Mouse (Mus musculus) layer of hippocampus, adult 9-11 months (tissue): Measurements from ENCODE around the gene Lta.
A peak's percentile ranks its signal among the peaks of the same experiment; 100 is the strongest.

Source experiments
- DNase-seq: peaks from one replicate; pipeline ENCODE4 v3.0.0; 2022

Gene Lta

DNA sequence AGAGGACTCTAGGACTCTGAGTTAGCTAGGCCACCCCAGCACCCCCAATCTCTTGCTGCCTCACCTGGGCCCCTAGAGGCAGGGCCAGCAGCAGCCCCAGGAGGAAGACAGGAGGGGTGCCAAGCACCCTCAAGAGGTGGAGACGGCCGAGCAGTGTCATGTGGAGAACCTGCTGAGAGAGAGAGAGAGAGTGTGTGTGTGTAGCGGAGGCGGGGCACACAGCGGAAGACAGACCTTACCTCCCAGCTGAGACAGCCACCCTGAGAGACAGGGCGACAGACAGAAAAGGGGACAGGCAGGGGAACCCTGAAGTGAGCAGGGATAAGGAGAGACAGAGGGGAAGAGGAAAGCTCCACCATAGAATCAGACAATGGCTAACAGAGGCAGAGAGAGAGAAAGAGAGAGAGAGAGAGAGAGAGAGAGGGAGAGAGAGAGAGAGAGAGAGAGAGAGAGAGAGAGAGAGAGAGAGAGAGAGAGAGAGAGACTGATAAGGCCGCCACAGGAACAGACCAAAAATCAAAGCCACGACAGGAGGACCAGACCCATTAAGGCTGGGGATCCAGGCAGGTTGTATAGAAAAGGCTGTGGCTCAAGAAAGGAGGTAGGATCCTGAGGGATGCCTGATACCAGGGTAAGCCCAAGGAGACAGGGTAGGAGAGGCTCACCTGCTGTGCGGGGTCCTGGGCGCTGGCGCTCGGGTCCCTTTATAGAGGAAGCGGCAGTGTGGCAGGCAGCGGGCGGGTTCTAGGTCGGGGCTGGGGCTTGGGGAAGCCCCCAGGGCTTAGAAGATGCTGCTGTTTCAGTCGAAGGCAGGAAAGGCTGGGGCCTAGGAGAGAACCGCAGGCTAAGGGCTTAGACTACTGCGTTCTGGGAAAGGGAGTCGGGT, at the start of gene Lta:
Lta (minus strand) TSS at position 858 of the 886 bp plus-strand sequence.
- no peak for DNase-seq

DNA sequence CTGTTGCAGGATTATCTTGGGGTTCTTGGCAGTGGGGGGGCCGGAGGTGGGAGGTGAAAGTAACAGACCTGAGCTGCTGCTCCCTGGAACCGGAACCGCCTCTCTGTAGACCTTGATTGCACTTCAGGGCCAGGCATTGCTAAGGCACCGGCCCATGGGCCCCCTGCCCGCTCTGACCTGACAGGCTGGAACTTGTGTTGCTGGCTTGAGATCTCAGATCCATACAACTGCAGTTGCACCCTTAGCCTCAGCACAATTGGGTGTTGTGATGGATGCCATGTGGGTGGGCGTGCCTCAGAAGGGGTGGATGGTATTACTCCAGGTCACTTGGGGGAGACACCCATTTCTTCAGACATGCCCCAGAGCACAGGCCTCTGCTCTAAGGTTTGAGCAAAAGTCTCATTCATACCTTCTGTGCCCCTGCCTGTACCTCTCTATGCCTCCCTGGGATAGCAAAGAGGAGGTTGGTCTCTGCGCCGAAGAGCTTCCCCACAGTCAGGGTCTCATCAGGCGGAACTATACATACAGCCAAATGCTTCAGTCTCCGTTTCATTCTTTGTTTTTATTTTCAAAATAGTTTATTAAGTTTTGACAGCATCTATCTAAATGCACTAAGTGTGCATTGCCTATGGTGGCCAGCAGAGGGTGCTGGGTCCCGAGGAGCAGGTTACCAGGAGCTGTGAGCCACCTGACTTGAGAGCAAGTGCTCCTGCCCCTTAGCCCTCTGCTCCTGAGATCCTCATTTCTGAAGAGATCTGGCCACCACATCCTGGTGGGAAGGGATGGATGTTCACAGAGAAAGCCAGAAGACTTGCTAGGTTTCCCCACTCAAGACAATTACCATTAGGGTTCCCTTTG, 49.3 kb upstream of the Lta start:
- peak; percentile 24 for DNase-seq

DNA sequence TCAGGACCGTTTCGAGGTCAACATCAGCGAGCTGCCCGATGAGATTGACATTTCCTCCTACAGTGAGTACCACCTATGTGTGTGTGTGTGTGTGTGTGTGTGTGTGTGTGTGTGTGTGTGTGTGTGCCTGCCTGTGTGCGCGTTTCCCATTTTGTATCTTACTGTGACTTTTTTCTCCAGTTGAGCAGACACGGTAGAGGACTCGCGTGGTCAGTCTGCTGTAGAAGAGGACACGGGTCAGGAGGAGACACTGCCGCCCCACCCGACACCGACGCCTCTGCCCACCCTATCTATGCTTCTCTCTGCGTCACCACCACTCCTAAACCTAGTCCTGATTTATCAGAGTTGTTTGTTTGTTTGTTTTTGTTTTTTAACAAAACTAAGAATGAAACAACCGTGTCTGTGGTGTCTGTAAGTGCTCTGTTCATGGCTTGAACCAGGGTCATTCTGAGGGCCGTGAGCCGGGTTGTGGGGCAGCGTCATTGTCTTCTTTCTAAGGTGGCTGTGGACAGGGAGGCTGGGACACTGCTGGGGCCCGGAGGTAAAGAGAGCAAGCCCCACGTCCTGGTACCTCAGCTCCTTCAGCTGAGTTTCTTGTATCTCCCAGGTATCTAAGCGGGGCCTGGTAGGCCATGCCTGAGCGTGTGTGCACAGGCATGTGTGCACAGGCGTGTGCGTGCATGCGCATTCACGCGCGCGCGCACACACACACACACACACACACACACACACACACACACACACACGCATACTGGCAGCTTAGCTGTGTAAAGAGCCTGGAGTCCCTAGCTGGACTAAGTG, 48.3 kb upstream of the Lta start:
- DNase-seq = peak; percentile 2

DNA sequence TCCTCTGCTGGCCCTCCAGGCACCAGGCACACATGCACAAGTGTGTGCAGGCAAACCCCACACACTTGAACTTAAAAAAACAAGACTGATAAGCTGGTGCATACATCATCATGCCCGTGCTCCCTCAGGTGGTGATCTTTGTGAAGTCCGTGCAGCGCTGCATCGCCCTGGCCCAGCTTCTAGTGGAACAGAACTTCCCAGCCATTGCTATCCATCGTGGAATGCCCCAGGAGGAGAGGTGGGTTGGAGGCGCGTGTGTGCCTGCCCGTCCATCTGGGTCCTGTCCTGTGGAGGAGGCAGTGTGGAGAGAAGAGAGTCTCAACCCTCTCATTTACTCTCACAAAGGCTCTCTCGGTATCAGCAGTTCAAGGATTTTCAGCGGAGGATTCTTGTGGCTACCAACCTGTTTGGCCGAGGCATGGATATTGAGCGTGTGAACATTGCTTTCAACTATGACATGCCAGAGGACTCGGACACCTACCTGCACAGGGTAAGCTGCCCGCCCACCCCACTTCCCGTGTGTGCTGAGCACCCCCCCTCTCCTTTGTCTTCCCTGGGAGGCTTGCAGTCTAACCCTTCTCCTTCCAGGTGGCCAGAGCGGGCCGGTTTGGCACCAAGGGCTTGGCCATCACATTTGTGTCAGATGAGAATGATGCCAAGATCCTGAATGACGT, 47.6 kb upstream of the Lta start:
- DNase-seq = peak; percentile 9

DNA sequence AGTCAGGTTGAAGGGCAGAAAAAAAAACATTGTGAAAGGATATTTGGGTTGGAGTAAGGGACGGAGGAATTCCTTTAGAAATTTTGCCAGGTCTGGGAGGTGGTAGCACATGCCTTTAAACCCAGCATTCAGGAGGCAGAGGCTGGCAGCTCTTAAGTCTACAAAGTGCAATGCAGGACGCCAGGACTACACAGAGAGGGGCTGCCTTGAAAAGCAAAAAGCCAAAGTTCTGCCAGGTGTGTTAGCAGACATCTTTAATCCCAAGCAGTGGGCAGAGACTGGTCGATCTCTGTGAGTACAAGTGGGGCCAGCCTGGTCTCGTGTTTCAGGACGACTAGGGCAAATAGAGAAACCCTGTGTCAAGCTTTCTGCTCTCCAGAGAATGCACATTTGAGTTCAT, 46.8 kb upstream of the Lta start:
- no peak for DNase-seq

DNA sequence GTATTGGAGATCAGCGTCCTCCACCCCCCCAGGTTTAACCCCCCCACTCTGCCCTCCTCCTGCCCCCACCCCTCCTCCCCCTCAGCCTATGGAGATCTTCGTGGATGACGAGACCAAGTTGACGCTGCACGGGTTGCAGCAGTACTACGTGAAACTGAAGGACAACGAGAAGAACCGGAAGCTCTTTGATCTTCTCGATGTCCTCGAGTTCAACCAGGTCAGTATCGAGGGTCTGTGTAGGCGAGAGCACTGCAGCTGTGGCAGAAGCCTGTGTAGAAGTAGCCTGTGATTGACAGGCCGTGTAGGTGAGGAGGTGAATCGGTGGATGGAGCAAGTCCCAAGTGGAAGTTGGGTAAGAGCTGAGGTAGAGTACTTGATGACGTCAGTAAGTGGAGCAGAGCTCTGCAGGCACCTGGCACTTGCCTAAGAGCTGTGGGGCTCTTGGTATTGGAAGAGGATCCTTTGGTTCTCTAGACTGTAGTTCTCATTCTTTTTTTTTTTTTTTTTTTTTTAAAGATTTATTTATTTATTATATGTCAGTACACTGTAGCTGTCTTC, 46.1 kb upstream of the Lta start:
- DNase-seq = no peak

DNA sequence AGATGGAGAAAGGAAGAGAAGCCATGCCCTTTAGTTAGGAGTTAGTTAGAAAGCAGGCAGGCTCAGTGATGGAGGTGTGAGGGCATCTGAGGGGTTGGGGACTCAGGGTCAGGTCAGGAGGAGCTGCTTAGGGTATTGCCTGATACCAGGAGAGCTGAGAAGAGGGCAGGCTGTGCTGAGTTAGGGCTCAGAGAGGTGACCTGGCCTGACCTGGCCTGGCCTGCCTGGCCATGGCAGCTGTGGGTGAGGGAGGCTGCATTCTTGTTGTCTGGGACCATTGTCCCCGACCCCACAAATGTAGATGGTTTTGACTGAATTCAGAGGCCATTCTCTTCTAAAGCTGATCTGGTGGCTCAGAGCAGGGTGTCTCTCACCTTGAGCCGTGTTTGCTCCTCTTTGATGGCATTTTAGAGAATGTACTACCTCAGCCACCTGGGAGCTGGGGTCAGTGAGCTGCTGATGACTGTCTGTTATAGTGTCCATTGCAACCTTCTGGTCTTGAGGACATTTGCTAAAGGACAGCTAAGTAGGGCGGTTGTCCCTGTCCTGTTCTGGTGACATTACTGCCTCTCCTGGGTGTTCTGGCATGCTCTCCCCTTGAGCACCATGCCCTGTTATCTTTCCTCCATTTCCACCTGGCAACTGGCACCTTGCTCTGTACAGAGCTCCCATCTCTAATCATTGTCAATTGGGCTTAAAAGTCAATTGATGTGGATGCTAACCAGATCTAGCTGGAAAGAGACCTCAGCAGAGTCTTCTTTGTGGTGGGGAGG, 45.4 kb upstream of the Lta start:
- no peak for DNase-seq

DNA sequence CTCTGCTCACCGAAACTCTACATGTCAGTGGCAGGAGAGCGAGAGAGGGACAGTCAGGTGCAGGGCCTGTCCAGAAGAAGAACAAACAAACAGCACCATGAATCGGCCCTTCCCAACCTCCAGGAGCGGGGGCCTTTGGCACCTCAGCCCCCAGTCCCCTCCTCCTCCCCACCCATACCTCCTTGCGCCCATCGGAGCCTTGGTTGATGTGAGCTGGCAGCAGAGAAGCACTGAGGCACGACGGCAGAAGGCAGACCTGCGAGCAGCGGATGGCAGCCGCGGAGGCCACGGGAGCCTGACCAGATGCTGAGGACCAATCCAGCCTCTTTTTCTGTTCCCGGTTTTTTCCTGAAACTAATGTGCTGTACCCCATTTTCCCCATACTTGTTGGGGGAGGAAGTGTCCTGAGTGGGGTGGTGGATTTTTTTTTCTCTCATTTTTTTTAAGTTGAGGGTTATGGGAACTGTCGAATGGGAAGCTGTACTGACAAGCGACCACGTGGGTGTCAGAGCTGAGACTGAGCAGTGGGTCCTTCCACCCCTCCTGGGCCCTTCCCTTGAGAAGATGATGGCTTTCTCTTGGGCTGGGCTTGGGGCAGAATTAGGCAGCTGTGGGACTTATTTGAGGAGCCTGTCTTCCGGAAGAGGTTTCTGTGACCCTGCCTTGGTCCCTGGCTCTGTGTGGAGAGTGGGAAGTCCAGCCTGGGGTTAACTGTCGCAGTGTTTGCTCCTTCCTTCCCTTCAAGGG, 44.5 kb upstream of the Lta start:
- DNase-seq = no peak

DNA sequence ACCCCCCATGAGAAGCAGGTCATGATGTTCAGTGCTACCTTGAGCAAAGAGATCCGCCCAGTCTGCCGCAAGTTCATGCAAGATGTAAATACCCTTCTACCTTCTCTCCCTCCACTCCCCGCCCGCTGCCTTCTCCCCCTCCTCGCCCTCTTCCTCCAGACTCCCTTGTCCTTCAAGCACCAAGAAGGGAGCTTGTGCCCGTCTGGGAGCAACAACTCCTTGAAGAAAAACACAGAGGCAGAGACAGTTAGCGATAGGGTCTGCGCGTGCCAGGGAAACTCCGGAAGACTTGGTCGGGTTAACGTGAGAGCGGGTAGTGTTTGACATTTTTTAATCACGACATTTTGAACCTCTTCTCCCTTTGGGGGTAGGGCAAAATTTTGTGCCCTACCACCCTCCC, 43.8 kb upstream of the Lta start:
- no peak for DNase-seq

DNA sequence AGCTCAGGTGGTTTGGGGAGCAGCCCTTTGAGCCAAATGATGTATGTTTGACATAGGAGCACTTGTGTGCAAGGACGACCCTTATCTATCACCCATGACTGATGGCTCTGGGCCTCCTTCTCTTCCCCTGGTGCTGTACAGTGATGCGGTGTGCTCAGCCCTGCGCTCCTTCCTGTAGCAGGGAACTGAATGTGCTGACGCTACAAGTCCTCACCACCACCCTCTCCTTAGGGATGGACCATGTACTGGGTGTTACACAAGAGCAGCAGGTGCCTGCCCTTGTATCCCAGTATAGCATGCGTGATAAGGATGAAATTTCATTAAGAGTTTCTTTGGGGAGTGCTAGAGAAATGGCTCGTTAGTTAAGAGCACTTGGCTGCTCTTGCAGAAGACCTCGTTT, 42.0 kb upstream of the Lta start:
- no peak for DNase-seq

DNA sequence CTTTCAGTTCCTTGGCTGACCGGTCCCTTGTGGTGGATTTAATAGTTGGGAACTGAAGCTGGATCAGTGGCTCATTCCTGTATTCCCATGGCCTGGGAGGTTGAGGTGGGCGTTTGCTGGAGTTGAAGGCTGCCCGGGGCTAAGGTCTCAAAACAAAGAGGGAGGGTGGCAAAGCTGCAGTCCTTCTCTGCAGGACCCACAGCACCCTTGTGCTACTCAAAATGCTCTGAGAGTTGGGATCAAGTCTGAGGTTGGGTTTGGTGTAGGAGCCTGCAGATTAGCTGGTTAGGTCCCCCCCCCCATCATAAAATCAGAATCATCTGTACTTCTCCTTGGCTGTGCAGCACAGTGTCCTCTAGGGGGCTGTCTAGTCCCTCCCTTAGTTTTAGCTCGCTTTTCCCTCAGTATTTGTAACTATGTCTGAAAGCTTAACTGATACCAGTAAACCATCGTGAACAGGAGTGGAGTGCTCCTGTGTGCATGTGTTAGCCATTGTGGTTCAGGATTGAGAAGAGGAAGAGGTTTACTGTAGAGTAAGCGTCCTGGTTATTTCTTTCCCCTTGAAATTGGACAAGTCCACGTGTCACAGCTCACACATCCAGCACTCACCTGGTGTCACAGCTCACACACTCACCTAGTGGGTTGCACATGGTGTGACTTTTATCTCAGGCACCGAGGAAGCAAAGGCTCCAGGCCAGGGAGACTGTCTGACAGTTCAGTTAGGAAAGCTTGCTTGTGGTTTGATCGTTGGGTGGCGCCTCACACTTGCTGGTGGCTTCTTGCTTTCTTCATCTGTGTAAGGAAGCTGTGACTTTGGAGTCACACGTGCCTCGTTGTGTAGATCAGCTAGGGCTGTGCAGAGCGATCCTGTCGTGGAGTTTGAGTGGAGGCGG, 40.8 kb upstream of the Lta start:
- DNase-seq = no peak

DNA sequence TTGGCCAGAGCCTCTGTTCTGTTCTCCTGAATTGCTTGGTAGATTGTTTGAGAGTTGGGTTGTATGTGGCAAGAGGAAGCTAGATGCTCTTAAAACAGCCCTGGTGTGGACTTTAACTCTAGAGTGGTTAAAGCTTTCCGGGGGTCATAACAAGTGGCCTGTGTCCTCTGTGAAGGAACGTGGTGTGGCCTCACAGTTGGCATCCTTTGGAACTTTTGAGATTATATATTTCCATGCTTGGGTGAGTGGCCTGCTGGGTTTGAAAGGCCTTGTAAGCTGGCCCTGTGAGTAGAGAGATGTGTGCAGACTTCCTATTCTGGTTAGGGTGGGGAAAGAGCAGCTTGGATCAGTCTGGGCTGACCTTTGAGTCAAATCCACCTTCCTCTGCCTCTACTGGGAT, 39.8 kb upstream of the Lta start:
- DNase-seq = no peak

DNA sequence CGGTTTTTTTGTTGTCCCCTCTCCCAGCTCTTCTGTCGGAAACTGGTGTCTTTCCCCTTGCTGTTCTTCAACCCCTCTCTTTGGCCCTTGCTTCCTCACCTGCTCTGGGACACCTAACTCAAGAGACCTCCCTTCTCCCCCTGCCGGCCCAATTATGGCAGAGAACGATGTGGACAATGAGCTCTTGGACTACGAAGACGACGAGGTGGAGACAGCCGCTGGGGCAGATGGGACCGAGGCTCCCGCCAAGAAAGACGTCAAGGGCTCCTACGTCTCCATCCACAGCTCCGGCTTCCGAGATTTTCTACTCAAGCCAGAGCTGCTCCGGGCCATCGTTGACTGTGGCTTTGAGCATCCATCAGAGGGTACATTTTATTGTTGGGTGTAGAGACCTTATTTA, 37.9 kb upstream of the Lta start:
- DNase-seq = no peak

DNA sequence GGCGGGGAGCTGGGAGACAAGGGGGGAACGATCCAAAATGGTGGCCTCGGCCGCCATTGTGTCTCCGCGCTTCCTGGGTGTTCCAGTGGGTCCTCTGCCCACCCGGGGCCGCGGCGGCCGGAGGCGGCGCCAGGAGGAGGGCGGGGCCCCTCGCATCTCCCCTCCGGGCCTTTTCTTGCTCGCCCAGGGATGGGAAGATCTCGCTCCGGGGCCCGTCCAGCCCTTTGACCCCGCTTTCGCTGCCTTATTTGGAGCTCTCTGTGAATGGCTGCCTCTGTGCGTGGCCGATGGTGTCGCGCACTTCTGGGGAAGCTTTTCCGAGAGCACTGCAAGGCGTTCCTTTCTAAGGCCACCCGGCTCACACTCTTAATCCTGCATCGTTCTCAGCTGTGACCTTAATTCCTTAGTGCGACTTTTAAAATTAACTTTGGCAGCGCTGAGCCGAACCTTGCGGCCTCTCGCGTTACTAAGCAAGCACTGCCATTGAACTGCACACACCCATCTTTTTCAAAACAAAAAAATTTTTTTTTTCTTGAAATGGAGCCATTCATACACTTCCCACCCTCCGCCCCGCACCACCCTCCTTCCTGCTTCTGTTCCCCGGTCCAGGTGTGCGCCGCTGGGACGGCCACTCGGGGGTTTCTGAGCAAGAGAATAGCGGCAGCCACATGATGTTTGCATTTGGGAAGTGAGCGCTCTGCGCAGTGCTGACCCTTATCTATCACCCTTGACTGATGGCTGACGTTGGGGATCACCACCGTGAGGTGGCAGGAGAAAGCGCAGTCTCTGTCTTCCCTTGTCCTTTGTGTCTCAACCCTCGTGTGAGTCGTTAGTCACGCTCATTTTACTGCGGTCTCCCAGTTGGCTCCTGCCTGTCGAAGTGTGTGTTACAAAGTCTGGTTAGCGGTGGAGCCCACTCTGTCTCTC, 37.1 kb upstream of the Lta start:
- no peak for DNase-seq

DNA sequence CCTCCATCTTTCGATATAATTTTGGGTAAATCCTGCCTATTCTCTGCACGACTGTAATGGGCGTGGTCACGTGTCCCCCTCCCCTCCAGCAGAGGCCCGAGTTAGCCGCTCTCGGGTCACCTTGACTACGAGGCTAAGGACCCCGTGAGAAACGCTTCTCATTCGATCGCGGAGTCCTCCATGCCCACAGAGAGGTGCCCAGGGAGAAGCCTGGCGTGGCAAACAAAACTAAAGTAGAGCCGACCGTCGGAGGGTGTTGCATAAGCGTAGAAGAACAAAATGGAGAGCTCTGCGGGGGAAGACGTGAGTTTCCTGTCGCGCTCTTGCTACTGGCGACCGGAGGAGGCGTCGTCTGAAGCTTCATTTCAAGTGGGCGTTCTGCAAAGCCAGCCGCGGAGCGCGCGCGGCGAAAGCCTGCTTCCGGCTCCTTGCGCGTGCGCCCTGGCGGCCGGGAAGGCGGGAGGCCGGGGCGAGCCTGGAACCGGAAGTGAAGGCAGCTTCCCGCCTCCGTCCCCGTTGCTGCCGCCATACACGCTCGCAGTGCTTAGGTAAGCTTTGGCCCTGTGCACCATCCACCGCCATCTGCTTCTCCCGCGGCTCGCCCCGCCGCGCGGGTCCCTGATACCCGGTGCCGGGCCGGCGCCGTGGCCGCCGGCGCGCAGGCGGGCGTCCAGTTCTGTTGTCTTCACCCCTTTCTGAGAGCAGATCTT, 36.3 kb upstream of the Lta start, which contains the start of gene Ddx39b:
Ddx39b (plus strand) TSS at position 442 of the 710 bp plus-strand sequence.
- DNase-seq = peak; percentile 97

DNA sequence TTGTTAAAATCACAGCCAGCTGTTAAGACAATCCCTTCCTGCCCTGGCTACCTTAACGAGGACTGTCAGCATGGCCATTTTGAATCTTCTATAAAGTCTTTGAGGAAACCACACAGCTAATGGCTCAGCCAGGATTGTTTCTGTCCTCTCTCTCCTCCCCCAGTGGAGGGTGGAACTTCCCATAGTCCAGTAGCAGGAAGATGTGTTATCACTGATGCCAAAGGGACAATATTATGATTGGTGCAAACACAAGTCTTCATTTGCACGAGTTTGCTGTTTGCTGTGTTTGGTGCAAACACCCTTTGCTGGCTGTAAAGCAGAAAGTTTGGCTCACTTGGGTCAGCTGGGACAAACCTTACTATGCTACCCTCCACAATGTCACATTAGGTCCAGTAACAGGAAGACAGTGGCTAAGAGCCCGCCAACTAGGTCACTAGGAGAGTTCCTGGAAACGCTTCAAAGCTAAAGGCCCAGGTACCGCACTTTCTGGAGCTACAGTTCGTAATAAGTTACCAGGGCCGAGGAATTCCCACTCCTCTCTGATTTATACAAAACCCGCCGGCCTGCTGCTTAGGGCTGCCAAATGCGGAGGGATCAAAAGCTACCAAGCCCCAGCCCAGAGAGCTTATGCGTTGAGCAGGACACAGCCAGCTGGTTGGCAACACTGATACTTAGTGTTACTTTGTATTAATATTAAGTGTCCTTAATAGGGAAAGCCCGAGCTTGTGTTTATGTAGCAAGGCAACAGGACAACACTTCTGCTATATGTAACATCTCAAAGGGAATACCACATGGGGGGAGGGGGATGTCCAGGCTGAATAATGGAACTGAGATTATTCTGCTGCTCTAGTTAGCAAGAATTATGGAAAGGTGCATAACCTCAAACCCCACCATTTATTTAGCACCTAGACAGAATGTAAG, 35.5 kb upstream of the Lta start:
- no peak for DNase-seq

DNA sequence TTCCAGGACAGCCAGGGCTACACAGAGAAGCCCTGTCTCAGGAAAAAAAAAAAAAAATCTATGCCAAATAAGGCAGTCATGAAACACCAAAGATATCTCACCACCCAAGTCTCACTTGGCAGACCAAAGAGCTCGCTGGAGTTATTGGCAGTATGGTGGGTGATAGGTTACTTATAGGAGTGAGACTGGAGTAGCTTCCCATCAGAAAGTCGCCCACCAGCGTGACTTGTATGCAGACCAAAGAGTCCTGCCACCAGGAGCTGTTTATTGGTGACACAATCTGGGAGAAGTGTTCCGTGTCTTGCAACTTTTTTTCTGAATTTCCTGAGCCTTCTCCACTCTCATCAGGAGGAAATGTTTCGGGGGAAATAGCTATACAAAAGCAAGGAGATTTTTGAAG, 34.5 kb upstream of the Lta start:
- DNase-seq = no peak
